Mouse (Mus musculus) adrenal gland, postnatal 4 days (tissue): Measurements from ENCODE around the gene Fbxw21. TPM values are rescaled to one million over a fixed set of nuclear protein-coding genes. Genes with fewer than 3 reads are reported as not detected.
A peak's percentile ranks its signal among the peaks of the same experiment; 100 is the strongest.

Experiments
- DNase-seq, 2 experiments: peaks; one replicate each; pipeline ENCODE4 v3.0.0; 2021 to 2022; ENCODE audit warnings: low spot score in 2 of 2, mixed read lengths in 2 of 2
- total RNA-seq, 2 experiments: library from RNA; stranded (reverse); gene quantifications; 2 replicates each; pipeline ENCODE4 v1.2.3; 2021

Fbxw21 gene
- total RNA-seq, 2 experiments from 2014 or later, result not detected

DNA sequence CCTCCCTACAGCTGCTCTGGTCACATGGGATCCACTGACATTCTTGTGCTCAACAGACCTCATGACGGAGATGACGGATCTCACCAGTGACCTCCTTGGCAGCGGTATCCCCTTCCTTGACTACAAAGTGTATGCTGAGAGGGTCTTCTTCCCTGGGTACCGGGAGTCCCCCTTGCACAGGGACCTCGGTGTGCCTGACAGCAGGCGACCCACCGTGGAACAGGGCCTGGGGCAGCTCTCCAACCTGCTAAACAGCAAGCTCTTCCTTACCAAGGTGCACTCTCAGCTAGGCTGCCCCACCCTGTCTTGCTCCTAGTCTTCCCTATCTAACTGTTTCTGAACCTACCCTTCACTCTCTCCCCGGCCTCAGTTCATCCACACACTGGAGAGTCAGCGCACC is 50.2 kb downstream of the Fbxw21 start:
- DNase-seq, result no peak

GRCm38 (mm10) chr9:109111101-109111500 is 50.7 kb downstream of the Fbxw21 start:
- no peak for DNase-seq

DNA sequence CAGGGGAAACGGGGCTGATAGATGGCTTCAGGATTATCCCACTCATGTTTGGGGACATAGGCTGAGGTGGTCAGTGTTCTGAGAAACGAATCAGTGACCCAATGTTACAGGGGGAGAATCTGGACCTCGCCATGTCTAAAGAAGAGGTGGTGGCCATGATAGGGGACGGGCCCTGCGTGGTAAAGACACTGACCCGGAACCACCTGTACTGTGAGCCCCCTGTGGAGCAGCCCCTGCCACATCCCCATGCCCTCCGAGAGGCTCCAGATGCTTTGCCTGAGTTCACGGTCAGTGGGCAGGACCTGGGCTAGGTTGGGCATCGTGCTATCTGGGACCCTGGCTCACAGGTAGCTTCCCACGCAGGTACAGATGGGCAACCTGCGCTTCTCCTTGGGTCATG is 51.6 kb downstream of the Fbxw21 start:
- no peak for DNase-seq

DNA sequence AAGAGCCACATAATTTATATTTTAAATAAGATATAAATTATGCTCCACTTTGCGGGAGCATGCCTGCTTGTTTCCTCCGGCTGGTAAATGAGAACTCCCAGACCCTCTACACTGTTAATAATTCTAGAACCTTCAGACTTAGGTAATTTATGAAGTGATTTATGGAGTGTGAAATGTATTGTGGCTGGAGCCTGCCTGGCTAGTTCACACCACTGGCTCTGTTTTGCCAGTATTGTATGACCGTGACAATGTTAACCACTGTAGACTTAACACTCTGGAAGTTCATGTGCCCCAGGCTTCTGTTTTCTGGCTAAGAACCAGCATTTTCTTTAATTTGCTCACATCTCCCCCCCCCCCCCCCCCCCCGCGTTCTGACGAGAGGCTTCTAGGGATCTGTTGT is 54.5 kb downstream of the Fbxw21 start:
- DNase-seq, result no peak

GRCm38 (mm10) chr9:109105648-109106047 is 56.2 kb downstream of the Fbxw21 start:
- no peak for DNase-seq

GRCm38 (mm10) chr9:109105011-109105410 is 56.8 kb downstream of the Fbxw21 start:
- DNase-seq, result peak in 1 of 2 experiments; percentile 49

DNA sequence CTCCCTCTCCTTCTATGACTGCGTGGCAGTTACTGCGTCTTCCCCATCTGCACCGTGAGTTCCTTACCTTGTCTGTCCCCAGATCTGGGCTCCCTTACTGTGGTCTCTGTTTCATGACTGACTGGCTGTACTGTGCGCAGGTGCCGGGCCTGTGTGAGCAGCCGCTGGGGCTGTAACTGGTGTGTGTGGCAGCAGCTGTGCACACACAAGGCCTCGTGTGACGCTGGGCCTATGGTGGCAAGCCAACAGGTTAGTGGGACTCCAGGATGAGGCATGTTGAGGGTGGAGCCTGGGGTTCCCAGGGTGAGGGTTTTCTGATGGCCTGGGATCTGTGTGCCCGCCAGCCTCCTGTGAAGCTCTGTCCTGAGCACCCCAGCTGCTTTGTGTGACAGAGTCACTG is 57.8 kb downstream of the Fbxw21 start:
- no peak for DNase-seq

DNA sequence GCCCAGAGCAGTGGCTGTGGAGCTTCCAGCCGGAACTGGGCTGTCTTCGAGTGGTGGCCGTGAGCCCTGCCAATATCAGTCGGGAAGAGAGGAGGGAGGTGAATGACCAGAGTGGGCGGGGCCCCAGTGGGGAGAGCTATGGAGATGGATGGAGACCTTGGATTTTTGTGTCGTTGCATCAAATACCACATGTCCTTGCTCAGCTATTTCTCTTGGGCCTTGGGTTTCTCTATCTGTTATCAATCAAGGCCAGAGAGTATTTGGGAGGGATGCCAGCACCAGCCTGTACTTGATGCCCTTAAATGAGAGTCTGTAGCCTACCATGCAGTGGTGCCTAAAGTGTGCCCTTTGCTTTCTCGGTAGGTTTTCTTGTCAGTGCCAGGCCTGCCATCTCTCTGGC is 58.6 kb downstream of the Fbxw21 start:
- DNase-seq, result peak; percentile 55 to 73

- DNase-seq, result no peak
These were observed 59.3 kb downstream of the Fbxw21 start for GRCm38 (mm10) chr9:109102541-109102940.

DNA sequence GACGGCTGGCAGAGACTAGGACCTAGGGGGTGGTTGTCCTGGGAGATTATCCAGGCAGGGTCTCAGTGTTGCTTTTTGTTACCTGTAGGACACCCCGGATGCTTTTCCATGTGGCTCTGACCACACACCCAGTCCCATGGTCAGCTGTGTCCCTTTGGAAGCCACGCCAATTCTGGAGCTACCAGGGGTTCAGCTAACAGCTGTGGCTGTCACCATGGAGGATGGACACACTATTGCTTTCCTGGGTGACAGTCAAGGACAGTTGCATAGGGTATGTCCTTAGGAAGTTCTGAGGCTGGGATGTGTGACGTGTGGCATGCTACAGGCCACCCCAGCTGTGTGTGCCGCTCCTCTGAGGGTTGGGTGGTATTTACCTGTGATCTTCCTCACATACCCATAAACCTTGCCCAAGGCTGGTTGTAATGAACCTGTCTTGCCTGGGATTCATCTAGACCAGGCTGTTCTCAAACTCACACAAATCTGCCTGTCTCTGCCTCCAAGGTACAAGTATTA is 59.9 kb downstream of the Fbxw21 start:
- no peak for DNase-seq

- no peak for DNase-seq
These were observed 61.4 kb downstream of the Fbxw21 start for GRCm38 (mm10) chr9:109100307-109100928.

DNA sequence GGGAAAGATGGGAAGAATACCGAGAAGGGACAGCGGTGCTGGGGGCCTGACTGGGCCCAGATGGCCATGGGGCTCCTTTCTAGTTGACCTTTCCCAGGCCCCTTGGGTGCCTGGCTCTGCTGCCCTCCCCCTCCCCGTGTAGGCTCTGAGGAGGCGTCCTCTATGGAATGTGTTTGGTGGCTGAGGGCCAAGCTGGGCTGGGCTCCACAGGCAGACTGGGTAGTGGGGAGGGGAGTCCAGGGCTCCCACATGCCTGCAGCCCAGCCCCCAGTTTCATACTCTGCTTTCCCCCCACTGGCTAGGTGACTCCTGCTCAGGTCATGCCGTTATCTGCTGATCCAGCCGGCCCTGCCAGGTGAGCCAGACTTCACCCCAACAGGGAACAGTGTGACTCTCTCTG is 62.9 kb downstream of the Fbxw21 start:
- DNase-seq, result no peak

DNA sequence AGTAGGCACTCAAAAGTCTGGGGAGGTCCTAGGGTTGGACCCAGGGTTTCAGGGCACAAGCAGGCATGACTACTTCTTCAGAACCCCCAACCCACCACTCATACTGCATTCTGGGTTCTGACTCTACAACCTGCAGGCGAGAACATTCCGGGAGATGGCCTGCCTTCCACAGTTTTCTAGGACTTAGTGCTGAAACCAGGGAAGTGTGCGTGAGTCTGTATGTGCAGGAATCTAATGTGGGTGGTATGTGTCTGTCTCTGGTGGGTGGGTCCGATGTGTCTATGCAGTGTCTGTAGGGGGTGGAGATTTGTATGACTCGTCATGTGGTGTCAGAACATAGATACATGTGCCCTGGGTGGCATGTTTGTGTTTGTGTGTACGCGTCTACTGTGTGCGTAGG is 63.5 kb downstream of the Fbxw21 start:
- DNase-seq, result no peak

GRCm38 (mm10) chr9:109097831-109098230 is 64.0 kb downstream of the Fbxw21 start:
- DNase-seq, result peak in 1 of 2 experiments; percentile 51

GRCm38 (mm10) chr9:109097291-109097690 is 64.5 kb downstream of the Fbxw21 start:
- DNase-seq, result no peak

GRCm38 (mm10) chr9:109096856-109097255 is 65.0 kb downstream of the Fbxw21 start:
- DNase-seq, result no peak

DNA sequence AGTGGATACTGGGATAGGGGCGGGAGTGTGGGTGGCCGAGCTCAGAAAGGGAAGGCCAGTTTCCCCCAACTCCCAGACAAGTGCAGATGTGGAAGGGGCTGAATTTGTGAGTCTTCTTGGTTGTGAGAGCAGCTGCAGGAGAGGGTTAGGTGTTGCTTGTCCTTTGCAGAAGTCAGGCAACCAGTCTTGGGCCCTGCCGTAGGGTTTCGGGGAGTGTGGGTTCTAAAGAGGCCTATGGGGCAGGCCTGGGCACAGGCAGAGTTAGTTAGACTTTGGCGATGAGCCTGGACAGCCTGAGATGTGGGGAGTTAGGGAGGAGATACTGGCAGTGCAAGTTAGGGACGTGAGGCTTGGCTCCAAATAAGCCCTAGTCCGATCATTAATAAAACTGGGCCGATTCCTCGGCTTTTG is 65.6 kb downstream of the Fbxw21 start:
- no peak for DNase-seq

- DNase-seq, result peak; percentile 54 to 56
These were observed 66.5 kb downstream of the Fbxw21 start, which contains the start of gene Plxnb1 for GRCm38 (mm10) chr9:109095137-109095982. Plxnb1 (plus strand) TSS chr9:109095389.

GRCm38 (mm10) chr9:109094553-109095136 is 67.2 kb downstream of the Fbxw21 start:
- DNase-seq, result no peak

DNA sequence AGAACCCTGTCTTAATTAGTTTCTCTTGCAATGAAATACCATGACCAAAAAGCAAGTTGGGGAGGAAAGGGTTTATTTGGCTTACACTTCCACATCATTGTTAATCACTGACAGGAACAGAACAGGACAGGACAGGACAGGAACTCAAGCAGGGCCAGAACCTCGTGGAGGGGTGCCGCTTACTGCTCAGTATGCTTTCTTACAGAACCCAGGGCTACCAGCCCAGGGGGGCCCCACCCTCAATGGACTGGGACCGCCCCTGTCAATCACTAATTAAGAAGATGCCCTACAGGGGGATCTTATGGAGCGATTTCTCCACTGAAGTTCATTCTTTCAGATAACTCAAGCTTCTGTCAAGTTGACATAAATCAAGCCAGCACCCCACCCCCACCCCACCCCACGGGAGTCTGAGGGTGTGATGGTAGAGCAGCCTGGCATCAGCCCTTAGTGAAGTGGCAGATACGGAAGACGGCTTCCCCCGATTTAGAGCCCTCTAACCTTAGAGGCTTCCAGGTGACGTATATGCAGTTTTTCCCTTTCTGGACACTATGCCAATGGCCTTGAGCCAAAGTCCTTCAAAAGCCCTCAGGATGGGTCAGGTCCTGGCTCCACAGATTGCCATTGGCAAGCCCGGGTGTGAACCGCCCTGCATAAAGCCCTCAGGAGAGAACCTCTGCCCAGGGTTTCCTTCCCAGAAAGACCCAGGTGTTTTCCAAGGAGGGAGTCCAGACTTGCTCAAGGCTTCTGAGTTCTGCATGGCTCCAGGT is 67.9 kb downstream of the Fbxw21 start:
- no peak for DNase-seq

GRCm38 (mm10) chr9:109092799-109093198 is 69.0 kb downstream of the Fbxw21 start:
- no peak for DNase-seq
